Comparison of ENCODE assay signal across 16 mouse cellular contexts in genomic region chr12:40263006-40263405, GRCm38 (mm10). TPM values are rescaled to one million over a fixed set of nuclear protein-coding genes. Genes with fewer than 3 reads are reported as not detected.
A peak's percentile ranks its signal among the peaks of the same experiment; 100 is the strongest.
DNase-seq lines count a peak whose midpoint lies in the region.
"Had no signal": no experiment of that assay in that cellular context is flagged by ENCODE, and none has a peak within 500 bp of the region (broad histone marks: within the 10 kb centered on the region; RNA-seq: fewer than 3 reads in every experiment).

No protein-coding gene starts in this region.

- intact Hi-C loops in left cerebral cortex, postnatal 4 days (cut with DNase I), result no loop called here

- DNase-seq in left cerebral cortex, adult 9 months (ENCODE audit: low spot score in 2 of 2), result peak; percentile 48 to 52
- DNase-seq in left cerebral cortex, postnatal 4 days, result no peak
- DNase-seq in brain, adult 2 months (ENCODE audit: low read depth, low spot score), result peak; percentile 88
- DNase-seq in layer of hippocampus, adult 9-10 months (ENCODE audit: low spot score), result peak; percentile 42
- peak; percentile 76 for DNase-seq in telencephalon, adult 2 months (ENCODE audit: low read depth, low spot score)
- DNase-seq in cerebellum, postnatal 10 days, result no peak
- DNase-seq in gastrocnemius, postnatal 4 days (ENCODE audit: low spot score in 2 of 2), result no peak
- DNase-seq: adrenal gland, postnatal 36 days; cerebellum, adult 11-12 months; cerebellum, postnatal 14 days; forebrain, postnatal 0 days; gastrocnemius, postnatal 36 days; kidney, adult 11 months; liver, postnatal 0 days; retina, postnatal 1 day; thymus, postnatal 25 days had no signal

RNA-seq across cellular contexts. Expression of gene Ifrd1, which starts 14.7 kb away (rescaled TPM):
- 100 to 1,000 TPM; 112 to 125 TPM for total RNA-seq in left cerebral cortex, postnatal 4 days (2021)
- total RNA-seq in gastrocnemius, postnatal 4 days (2021), result 100 to 1,000 TPM in 1 of 2 experiments, 10 to 100 TPM in 1; 81.3 to 107 TPM

Comparison
In these comparisons a context has a peak if more than half of its experiments do, and no peak if none do; other contexts are left out.
1. DNase-seq: peak in left cerebral cortex, adult 9 months (2 of 2), brain, adult 2 months (single experiment), layer of hippocampus, adult 9-10 months (single experiment) and telencephalon, adult 2 months (single experiment); none in left cerebral cortex, postnatal 4 days (single experiment), cerebellum, postnatal 10 days (0 of 2) and gastrocnemius, postnatal 4 days (0 of 2).